ENCODE assay signal across 8 mouse cellular contexts in the genomic region with DNA sequence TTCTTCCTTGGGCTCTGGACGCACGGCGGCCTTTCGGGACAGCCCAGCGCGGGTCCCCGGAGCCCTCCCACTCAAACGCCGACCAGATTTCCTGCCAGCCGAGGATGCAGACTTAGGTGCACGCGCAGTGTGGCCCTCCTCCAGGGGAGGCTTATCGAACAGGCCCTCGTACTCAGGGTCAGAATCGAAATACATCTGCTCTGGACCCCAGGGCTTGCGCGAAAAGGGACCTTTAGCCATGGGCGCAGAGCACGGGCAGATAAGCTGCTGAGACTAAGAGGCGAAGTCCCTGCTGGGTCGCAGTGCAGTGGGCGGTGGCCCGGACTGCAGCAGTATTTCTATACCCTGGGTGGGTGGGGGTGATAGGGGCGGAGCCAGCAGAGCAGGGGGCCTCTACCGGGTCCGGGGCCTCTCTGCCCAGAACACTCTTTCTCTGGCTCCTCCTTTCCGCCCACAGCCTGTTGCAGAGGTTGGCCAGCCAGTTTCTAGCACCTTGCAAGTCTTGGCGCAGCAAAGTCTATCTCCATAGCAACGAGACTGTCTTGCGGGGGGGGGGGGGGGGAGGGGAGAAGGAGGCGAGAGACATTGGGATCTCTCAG. TPM values are rescaled to one million over a fixed set of nuclear protein-coding genes. Genes with fewer than 3 reads are reported as not detected.
DNase-seq lines count a peak whose midpoint lies in the region; ATAC-seq lines count a peak whose summit lies in the region.

A gene (minus strand): TSS at position 351 of the 599 bp plus-strand sequence.

- H3K4me1 ChIP-seq in liver, embryonic 16.5 days (ENCODE audit: control insufficient read depth, low read depth, low read length) = no peaks in the 10 kb centered on the region; the same call in none of the 2 replicates

- no peaks in the 10 kb centered on the region; the same call in 1 of the 2 replicates for H3K36me3 ChIP-seq in liver, embryonic 16.5 days (ENCODE audit: control insufficient read depth, insufficient read depth)

- peak; percentile 44 for DNase-seq in ovary, adult 18-20 months (ENCODE audit: low spot score)
- no peak for DNase-seq in ovary, postnatal 14 days (ENCODE audit: low spot score)
- DNase-seq in cerebellum, postnatal 36 days = peak; percentile 16 to 17
- DNase-seq in frontal cortex, postnatal 36 days (ENCODE audit: low spot score in 2 of 2) = peak; percentile 68 to 75
- peak; percentile 49 to 63 for DNase-seq in layer of hippocampus, adult 18-20 months (ENCODE audit: low spot score in 2 of 2)
- DNase-seq in retina, postnatal 1 day = peak; percentile 89
- DNase-seq in spleen, postnatal 10 days (ENCODE audit: low spot score in 2 of 2) = no peak

- peak; percentile 37; the same call in 1 of the 2 replicates for ATAC-seq in liver, embryonic 16.5 days (ENCODE audit: low read depth)

- H3K4me3 ChIP-seq in liver, embryonic 16.5 days (ENCODE audit: low read depth, low read length) = peak within 1 kb of the TSS; percentile 33

- peaks cover 13% of the 10 kb centered on the region for H3K27me3 ChIP-seq in liver, embryonic 16.5 days (ENCODE audit: control insufficient read depth, insufficient read depth, low read depth, low read length)

- H3K27ac ChIP-seq in liver, embryonic 16.5 days (ENCODE audit: low read length) = no peak within 1 kb of the TSS

- 2% methylated on average over 28 of the region's 31 CpGs for WGBS in liver, embryonic 16.5 days (ENCODE audit: insufficient replicate concordance)

- H3K9me3 ChIP-seq in liver, embryonic 16.5 days (replicated peaks; ENCODE audit: control insufficient read depth, low read length) = no peaks in the 10 kb centered on the region

- peak within 1 kb of the TSS; percentile 33 for H3K4me2 ChIP-seq in liver, embryonic 16.5 days (ENCODE audit: low read depth, low read length)

- no peak within 1 kb of the TSS for H3K9ac ChIP-seq in liver, embryonic 16.5 days (ENCODE audit: low read depth, low read length)

RNA-seq across cellular contexts. Expression of the gene that starts here (rescaled TPM):
- 100 to 1,000 TPM; 215 to 252 TPM for total RNA-seq in layer of hippocampus, adult 18-20 months (2021)
- 1.6 and 1.8 TPM in 2 replicates for polyA plus RNA-seq in liver, embryonic 16.5 days (2015; fragmentation: Nextera tagmentation; extraction: Ambion mirVana)

Comparison
In these comparisons a context has a peak if more than half of its experiments do, and no peak if none do; other contexts are left out.
1. DNase-seq: peak in ovary, adult 18-20 months (single experiment), cerebellum, postnatal 36 days (2 of 2), frontal cortex, postnatal 36 days (2 of 2), layer of hippocampus, adult 18-20 months (2 of 2) and retina, postnatal 1 day (single experiment); none in ovary, postnatal 14 days (single experiment) and spleen, postnatal 10 days (0 of 2).